Mouse (Mus musculus) hindbrain, embryonic 12.5 days (tissue): Measurements from ENCODE around the gene Ppp1r2. TPM values are rescaled to one million over a fixed set of nuclear protein-coding genes. Genes with fewer than 3 reads are reported as not detected.

Source experiments
- ATAC-seq: fragments of 200-750 bp; cut with Nextera tagmentation; 2 replicates; pipeline ENCODE4 v1.8.0; 2017; ENCODE audit warnings: moderate TSS enrichment; ENCODE audit not compliant: low FRiP score
- H3K27ac ChIP-seq: fragments of 300-500 bp; sonication (generic); 2 replicates; pipeline ENCODE4 v1.5.1; 2016; ENCODE audit warnings: mild to moderate bottlenecking
- H3K27me3 ChIP-seq: fragments of 300-500 bp; sonication (generic); 2 replicates; pipeline ENCODE4 v1.6.1; 2016; ENCODE audit warnings: mild to moderate bottlenecking
- H3K36me3 ChIP-seq: fragments of 300-500 bp; sonication (generic); 2 replicates; pipeline ENCODE4 v1.6.1; 2016; ENCODE audit warnings: mild to moderate bottlenecking
- H3K4me1 ChIP-seq: fragments of 300-500 bp; sonication (generic); 2 replicates; pipeline ENCODE4 v1.6.1; 2016
- H3K4me2 ChIP-seq: fragments of 300-500 bp; sonication (generic); replicated peaks from 2 replicates; pipeline ENCODE4 v1.6.1; 2016; ENCODE audit warnings: mild to moderate bottlenecking
- H3K4me3 ChIP-seq: fragments of 300-500 bp; sonication (generic); 2 replicates; pipeline ENCODE4 v1.5.1; 2016; ENCODE audit warnings: mild to moderate bottlenecking
- H3K9ac ChIP-seq: fragments of 300-500 bp; sonication (generic); 2 replicates; pipeline ENCODE4 v1.6.1; 2016; ENCODE audit warnings: mild to moderate bottlenecking, moderate library complexity
- H3K9me3 ChIP-seq: fragments of 300-500 bp; sonication (generic); replicated peaks from 2 replicates; pipeline ENCODE4 v1.6.1; 2016; ENCODE audit warnings: mild to moderate bottlenecking
- WGBS: fragments of 180-500 bp; shearing (Covaris S2); methylation state at CpG from one replicate; pipeline ENCODE4 v1.1.7; 2016; 5-methylcytosine and 5-hydroxymethylcytosine counted together
- polyA plus RNA-seq: library from polyadenylated mRNA; unstranded; fragments of >200 nt; fragmentation: Nextera tagmentation; extraction: Ambion mirVana; gene quantifications from 2 replicates; pipeline ENCODE4 v1.2.1, GENCODE M21; 2016

The Ppp1r2 gene
- polyA plus RNA-seq, 1 experiment from 2014 or later: 101 TPM

DNA sequence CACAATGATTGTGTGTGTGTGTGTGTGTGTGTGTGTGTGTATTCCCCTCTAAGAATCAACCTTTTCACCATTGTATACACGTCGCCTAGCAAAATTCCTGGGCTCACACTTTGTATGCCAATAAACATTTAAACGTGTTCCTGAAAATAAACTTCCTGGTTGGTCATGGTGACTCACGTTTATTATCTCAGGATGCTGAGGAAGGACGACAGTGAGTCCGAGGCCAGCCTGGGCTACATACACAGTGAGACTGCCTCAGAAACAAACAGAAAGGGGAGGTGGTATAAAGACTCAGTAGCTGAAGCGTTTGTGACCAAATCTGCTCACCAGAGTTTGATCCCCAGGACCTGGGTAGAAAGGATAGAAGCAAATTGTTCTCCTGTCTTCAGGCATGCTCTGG, 27.6 kb downstream of the Ppp1r2 start:
- no peaks in the 10 kb centered on the region for H3K4me1 ChIP-seq
- ATAC-seq: no peak
- H3K27me3 ChIP-seq: no peaks in the 10 kb centered on the region
- H3K9me3 ChIP-seq: no peaks in the 10 kb centered on the region
- no peak overlapping the region for H3K27ac ChIP-seq
- 0 out of 2 replicates have a peak, but pooled peaks cover 5% of the 10 kb centered on the region for H3K36me3 ChIP-seq
- H3K4me3 ChIP-seq: no peak overlapping the region
- H3K4me2 ChIP-seq: no peak overlapping the region
- 83% methylated on average over 7 of the region's 7 CpGs for WGBS
- no peak overlapping the region for H3K9ac ChIP-seq

DNA sequence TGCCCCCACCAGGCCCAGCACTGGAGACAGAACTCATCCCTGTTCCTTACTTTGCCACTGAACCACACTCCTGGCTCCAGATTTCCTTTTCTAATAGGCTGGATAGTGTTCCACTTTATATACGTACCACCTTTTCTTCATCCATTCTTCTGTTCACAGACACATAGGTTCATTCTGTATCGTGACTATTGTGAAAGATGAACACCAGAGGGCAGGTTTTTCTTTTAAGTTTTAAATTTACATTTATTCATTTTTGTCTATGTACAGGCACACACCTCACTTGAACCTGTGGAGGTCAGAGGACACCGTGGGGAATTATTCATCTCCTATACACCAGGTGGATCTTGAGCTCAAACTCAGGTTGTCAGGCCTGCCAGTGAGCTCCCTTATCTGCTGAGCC, 31.0 kb downstream of the Ppp1r2 start:
- Histone ChIP-seq H3K9ac (no peak overlapping the region), H3K27me3 (no peaks in the 10 kb centered on the region), H3K4me2 (no peak overlapping the region), H3K27ac (no peak overlapping the region), H3K4me1 (no peaks in the 10 kb centered on the region), H3K9me3 (no peaks in the 10 kb centered on the region), H3K4me3 (no peak overlapping the region), H3K36me3 (no peaks in the 10 kb centered on the region)
- 90% methylated on average over 3 of the region's 3 CpGs for WGBS
- ATAC-seq: no peak

GRCm38 (mm10) chr16:31241433-31241832, 33.6 kb downstream of the Ppp1r2 start:
- WGBS: 86% methylated on average over 9 of the region's 9 CpGs
- Histone ChIP-seq H3K36me3 (no peaks in the 10 kb centered on the region), H3K9ac (no peak overlapping the region), H3K4me3 (no peak overlapping the region), H3K4me1 (no peaks in the 10 kb centered on the region), H3K27ac (no peak overlapping the region), H3K27me3 (no peaks in the 10 kb centered on the region), H3K9me3 (no peaks in the 10 kb centered on the region), H3K4me2 (no peak overlapping the region)
- no peak for ATAC-seq

- Histone ChIP-seq H3K9ac (no peak overlapping the region), H3K36me3 (no peaks in the 10 kb centered on the region), H3K4me1 (peaks cover 2% of the 10 kb centered on the region; the same call in 1 of the 2 replicates), H3K9me3 (no peaks in the 10 kb centered on the region), H3K27ac (no peak overlapping the region), H3K4me3 (no peak overlapping the region), H3K4me2 (no peak overlapping the region), H3K27me3 (no peaks in the 10 kb centered on the region)
- no peak for ATAC-seq
- 92% methylated on average over 8 of the region's 8 CpGs for WGBS
These were observed 34.5 kb downstream of the Ppp1r2 start for GRCm38 (mm10) chr16:31240569-31240968.

- no peak overlapping the region for H3K4me2 ChIP-seq
- H3K9me3 ChIP-seq: no peaks in the 10 kb centered on the region
- no peak overlapping the region for H3K4me3 ChIP-seq
- H3K27me3 ChIP-seq: peaks cover under 1% of the 10 kb centered on the region; the same call in 1 of the 2 replicates
- ATAC-seq: no peak
- 78% methylated on average over 5 of the region's 5 CpGs for WGBS
- no peaks in the 10 kb centered on the region for H3K36me3 ChIP-seq
- H3K4me1 ChIP-seq: peaks cover 13% of the 10 kb centered on the region
- no peak overlapping the region for H3K9ac ChIP-seq
- no peak overlapping the region for H3K27ac ChIP-seq
These were observed 36.8 kb downstream of the Ppp1r2 start for GRCm38 (mm10) chr16:31238281-31238680.

DNA sequence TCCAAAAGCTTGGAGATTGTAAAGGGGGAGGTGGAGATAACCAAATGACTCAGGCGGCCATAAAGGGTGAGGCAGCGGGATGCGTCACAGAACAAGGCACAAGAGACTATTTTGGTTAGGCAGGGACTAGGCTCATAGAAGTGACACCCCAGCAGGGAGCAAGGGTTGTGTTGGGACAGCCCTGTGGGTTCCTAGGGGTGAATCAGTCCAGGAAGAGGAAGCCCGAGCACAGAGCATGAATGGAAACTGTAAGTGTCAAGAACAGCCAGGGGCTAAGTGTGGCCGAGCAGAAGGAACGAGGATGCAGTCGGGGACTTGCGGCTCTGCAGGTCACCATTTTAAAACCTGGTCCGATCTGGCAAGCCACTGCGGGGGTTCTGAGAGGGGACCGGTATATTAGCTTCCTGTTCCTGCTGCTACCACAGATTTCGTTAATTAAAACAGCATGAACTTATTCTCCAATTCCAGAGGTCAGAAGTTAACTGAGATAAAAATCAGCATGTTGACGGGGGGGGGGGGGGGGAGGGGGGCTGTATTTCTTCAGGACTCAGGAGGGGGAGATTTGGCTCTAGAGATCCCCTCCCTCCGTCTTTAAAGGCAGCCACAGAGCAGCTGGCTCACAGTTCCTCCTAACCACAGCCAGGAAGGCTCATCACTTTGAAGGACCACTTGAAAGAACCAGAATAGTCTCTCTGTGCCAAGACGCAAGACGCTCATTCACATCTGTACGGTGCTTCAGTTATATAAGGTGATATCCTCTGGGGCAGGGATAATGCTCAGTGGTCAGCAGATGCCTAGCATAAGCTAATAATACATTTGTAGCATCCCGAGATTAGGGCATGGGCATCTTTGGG, 39.4 kb downstream of the Ppp1r2 start:
- Histone ChIP-seq H3K4me3 (no peak overlapping the region), H3K9ac (no peak overlapping the region), H3K27me3 (peaks cover 7% of the 10 kb centered on the region; the same call in 1 of the 2 replicates), H3K9me3 (no peaks in the 10 kb centered on the region), H3K4me2 (peak overlapping the region; percentile 9; the same call in 1 of the 2 replicates), H3K4me1 (peaks cover 18% of the 10 kb centered on the region), H3K27ac (no peak overlapping the region), H3K36me3 (no peaks in the 10 kb centered on the region)
- 26% methylated on average over 17 of the region's 18 CpGs for WGBS
- ATAC-seq: no peak

GRCm38 (mm10) chr16:31234808-31235456, 40.1 kb downstream of the Ppp1r2 start:
- Histone ChIP-seq H3K9me3 (0 out of 2 replicates have a peak, but pooled peaks cover 5% of the 10 kb centered on the region), H3K36me3 (no peaks in the 10 kb centered on the region), H3K27me3 (peaks cover 7% of the 10 kb centered on the region; the same call in 1 of the 2 replicates), H3K9ac (no peak overlapping the region), H3K27ac (no peak overlapping the region), H3K4me3 (no peak overlapping the region), H3K4me1 (peaks cover 18% of the 10 kb centered on the region), H3K4me2 (no peak overlapping the region)
- 71% methylated on average over 12 of the region's 12 CpGs for WGBS
- no peak for ATAC-seq

DNA sequence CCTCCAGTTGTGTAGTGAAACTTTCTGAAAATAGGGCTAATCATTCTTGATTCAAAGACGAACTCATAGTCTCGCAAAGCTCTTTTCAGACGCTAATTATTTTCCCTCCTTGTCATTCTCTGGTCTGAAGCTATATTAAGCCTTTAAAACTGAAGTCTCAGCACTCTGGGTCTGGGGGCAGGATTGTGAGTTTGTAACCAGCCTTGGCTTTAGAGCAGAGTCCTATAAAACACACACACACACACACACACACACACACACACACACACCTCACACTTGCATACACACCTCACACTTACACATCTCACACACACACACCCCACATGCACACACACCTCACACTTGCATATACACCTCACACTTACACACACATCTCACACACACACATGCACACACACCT, 40.7 kb downstream of the Ppp1r2 start:
- H3K4me2 ChIP-seq: no peak overlapping the region
- H3K27ac ChIP-seq: no peak overlapping the region

GRCm38 (mm10) chr16:31233541-31234339, 41.3 kb downstream of the Ppp1r2 start:
- no peak for ATAC-seq
- Histone ChIP-seq H3K27ac (no peak overlapping the region), H3K4me3 (no peak overlapping the region), H3K4me2 (peak overlapping the region; percentile 35), H3K27me3 (peaks cover 7% of the 10 kb centered on the region; the same call in 1 of the 2 replicates), H3K9ac (no peak overlapping the region), H3K36me3 (no peaks in the 10 kb centered on the region), H3K9me3 (0 out of 2 replicates have a peak, but pooled peaks cover 5% of the 10 kb centered on the region), H3K4me1 (peaks cover 18% of the 10 kb centered on the region)
- 24% methylated on average over 20 of the region's 20 CpGs for WGBS

More for the DNA sequence above, 40.7 kb downstream of the Ppp1r2 start:
- Histone ChIP-seq H3K9ac (no peak overlapping the region), H3K36me3 (no peaks in the 10 kb centered on the region), H3K9me3 (0 out of 2 replicates have a peak, but pooled peaks cover 5% of the 10 kb centered on the region), H3K4me3 (no peak overlapping the region), H3K27me3 (peaks cover 7% of the 10 kb centered on the region; the same call in 1 of the 2 replicates), H3K4me1 (peaks cover 18% of the 10 kb centered on the region)
- WGBS: 55% methylated on average over 3 of the region's 3 CpGs
- no peak for ATAC-seq

DNA sequence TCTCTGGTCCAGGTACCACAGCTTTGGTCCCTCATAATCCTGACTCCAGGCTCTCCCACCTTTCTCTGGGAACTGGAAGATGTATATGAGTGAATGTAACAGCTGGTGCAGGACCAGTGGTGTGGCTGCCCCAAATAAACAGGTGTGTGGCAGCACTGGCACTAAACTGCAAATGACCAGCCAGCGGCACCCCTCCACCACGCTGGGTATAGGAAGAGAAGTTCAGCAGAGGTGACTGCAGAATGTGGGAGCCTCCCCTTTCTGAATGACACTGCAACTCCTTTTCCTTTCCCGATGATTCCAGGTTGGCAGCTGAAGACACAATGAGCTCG, 41.9 kb downstream of the Ppp1r2 start:
- H3K4me2 ChIP-seq: peak overlapping the region; percentile 35
- ATAC-seq: no peak
- H3K27ac ChIP-seq: no peak overlapping the region
- peaks cover 18% of the 10 kb centered on the region for H3K4me1 ChIP-seq
- 61% methylated on average over 4 of the region's 4 CpGs for WGBS
- 0 out of 2 replicates have a peak, but pooled peaks cover 5% of the 10 kb centered on the region for H3K9me3 ChIP-seq
- H3K4me3 ChIP-seq: no peak overlapping the region
- no peaks in the 10 kb centered on the region for H3K36me3 ChIP-seq
- peaks cover 7% of the 10 kb centered on the region; the same call in 1 of the 2 replicates for H3K27me3 ChIP-seq
- H3K9ac ChIP-seq: no peak overlapping the region

DNA sequence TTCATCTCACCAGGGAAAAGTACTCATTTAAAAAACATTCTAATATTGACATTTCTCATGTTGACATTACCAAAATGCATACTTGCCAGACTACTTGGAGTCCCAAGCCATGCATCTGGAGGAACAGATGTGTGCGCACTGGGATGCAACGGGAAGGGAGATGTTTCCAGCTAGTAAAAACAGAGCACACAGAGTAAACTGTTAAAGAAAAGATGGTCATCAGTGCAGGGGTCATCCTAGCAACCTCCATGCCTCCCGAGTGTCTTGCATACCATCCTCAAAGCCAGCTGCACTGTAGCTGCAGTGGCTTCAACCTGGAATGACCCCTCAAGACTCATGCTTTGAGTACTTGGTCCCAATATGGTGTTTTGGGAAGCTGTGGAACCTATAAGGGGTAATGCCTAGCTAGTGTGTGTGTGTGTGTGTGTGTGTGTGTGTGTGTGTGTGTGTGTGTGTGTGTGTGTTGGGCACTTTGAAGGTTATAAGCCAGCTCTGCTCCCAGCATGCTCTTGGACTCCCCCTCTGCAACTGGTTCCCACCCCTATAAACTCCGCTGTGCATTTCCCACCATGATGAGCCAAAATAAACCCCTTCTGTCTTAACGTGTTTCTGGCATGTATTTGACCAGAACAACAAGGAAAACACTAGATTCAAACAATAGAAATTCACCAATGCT, 42.4 kb downstream of the Ppp1r2 start:
- Histone ChIP-seq H3K4me1 (peaks cover 18% of the 10 kb centered on the region), H3K4me3 (no peak overlapping the region), H3K4me2 (no peak overlapping the region), H3K27ac (no peak overlapping the region), H3K27me3 (peaks cover 7% of the 10 kb centered on the region; the same call in 1 of the 2 replicates), H3K9me3 (0 out of 2 replicates have a peak, but pooled peaks cover 5% of the 10 kb centered on the region), H3K9ac (no peak overlapping the region), H3K36me3 (no peaks in the 10 kb centered on the region)
- no peak for ATAC-seq
- 73% methylated on average over 5 of the region's 5 CpGs for WGBS
